Mouse (Mus musculus): Measurements from ENCODE around the gene Dot1l.
A peak's percentile ranks its signal among the peaks of the same experiment; 100 is the strongest.

The Dot1l gene

DNA sequence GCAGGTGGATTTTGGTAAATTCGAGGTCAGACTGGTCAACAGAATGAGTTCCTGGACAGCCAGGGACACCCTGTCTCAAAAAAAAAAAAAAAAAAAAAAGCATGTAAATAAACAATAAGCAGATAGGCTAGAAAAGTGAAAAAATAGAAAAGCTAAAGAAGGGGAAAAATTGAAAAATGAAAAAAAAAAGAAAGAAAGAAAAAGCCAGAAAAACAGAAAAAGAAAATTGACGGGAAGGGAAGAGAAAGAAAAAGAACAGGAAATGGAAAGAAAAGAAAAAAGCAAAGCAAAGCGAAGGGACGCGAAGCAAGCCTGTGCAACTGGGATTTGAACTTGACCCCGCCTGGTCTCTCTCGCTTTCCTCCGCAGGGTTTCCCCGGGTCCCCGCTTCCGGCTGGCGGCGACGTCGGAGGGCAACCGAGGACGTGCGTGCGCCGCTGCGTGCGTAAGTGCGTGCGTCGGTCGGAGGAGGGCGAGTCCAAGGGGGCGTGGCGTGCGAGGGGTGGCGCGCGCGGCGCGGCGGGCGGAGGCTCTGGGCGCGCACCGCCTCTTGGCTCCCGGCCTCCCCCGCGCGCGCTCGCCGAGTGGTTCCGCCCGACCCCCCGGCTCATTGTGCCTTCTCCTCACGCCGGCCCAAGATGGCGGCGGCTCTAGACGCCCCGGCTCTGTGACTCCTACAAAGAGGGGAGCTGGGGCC, at the start of gene Dot1l:
TSS of gene Dot1l (plus strand) at position 613 of the 697 bp plus-strand sequence.
- peak; percentile 98 to 99 for DNase-seq

DNA sequence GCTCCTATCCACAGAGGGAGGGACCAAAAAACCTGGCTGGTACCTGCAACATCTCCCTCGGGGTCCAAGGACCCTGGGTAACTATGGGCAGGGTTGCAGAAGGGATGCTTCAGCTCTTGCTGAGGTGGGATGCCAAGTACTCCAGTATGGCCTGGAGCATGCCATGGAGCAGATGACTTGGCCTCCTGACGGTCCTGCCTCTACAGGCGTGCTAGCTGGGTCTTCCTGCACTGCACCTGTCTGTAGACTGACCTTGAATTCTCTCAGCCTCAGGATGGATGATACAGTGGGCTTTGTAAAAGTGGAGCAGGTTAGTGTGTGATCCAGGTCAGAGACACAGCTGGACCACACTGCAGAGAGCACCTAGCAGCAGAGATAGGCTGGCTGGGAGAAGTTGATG, 49.5 kb upstream of the Dot1l start:
- no peak for DNase-seq

DNA sequence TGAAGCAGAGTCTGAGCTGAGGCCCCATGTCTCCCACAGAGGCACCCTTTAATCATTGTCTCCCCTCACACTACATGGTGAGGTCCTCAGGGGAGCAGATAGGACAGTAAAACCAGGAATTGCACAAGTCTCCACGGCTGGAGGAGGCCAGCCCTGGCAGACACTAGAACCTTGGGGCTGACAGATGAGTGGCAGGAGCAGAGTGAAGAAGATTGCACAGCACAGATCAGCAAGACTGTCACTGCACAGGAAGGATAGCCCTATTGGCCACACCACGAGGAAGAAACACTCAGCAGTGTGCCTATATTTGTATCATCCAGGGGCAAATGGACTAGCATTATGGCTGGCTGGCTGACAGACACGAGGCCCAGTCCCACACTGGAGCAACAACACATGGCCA, 44.2 kb upstream of the Dot1l start:
- DNase-seq, result no peak

DNA sequence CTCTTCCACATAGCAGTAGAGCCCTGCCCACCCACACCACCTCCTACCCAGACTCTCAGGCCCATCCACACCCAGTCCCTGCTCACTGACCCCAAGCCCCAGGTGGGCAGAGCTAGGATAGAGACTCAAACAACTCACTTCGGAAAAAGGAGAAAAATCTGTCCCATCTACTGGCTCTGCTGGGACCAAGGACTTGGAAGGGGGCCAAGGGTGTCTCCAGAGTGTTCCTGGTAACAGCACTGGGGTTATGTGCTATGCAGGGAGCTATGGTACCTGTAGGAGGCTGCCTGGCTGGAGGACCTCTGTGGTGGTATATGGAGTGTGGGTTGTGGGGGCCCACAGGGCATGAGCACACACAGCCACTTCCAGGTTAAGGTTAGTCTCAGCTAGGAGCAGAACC, 37.7 kb upstream of the Dot1l start:
- no peak for DNase-seq

- no peak for DNase-seq
These were observed 27.5 kb upstream of the Dot1l start for GRCm38 (mm10) chr10:80727369-80728127.

- DNase-seq, result peak in 1 of 2 experiments; percentile 54
These were observed 22.4 kb upstream of the Dot1l start for GRCm38 (mm10) chr10:80732611-80733101.

DNA sequence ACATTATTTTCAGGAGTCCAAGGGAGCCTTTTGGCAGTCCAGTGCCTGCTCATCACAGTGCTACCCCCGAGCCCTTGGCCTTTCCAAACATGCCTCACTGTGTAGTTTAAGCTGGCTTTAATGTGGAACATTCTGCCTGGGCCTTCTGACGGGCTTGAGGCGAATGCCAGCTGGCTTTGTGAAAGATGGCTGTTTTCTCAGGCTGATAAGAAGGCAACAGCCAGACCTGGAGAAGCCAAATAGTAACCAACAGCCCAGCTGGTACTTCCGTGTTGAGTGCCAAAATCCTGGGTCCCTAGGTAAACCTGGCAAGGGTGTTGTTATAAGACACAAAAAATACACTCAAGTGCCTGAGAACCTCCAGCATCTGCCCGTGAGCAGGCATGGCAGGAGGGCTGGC, 18.3 kb upstream of the Dot1l start:
- peak; percentile 57 to 65 for DNase-seq

GRCm38 (mm10) chr10:80738657-80739056, 16.3 kb upstream of the Dot1l start:
- no peak for DNase-seq

- DNase-seq, result peak in 1 of 2 experiments; percentile 39
These were observed 13.9 kb upstream of the Dot1l start for GRCm38 (mm10) chr10:80741146-80741545.

- no peak for DNase-seq
These were observed 13.3 kb upstream of the Dot1l start for GRCm38 (mm10) chr10:80741634-80742179.

- peak; percentile 94 to 96 for DNase-seq
These were observed 12.6 kb upstream of the Dot1l start, which contains the start of gene Ap3d1 for GRCm38 (mm10) chr10:80742180-80742978. Gene Ap3d1, minus strand, starts transcription at chr10:80742264.

GRCm38 (mm10) chr10:80744262-80744661, 10.7 kb upstream of the Dot1l start:
- DNase-seq, result no peak

- peak; percentile 88 to 89 for DNase-seq
These were observed 7.6 kb upstream of the Dot1l start for GRCm38 (mm10) chr10:80747410-80747809.

GRCm38 (mm10) chr10:80748609-80749008, 6.4 kb upstream of the Dot1l start:
- no peak for DNase-seq

- peak; percentile 56 to 64 for DNase-seq
These were observed 3.7 kb upstream of the Dot1l start for GRCm38 (mm10) chr10:80751188-80751832.

DNA sequence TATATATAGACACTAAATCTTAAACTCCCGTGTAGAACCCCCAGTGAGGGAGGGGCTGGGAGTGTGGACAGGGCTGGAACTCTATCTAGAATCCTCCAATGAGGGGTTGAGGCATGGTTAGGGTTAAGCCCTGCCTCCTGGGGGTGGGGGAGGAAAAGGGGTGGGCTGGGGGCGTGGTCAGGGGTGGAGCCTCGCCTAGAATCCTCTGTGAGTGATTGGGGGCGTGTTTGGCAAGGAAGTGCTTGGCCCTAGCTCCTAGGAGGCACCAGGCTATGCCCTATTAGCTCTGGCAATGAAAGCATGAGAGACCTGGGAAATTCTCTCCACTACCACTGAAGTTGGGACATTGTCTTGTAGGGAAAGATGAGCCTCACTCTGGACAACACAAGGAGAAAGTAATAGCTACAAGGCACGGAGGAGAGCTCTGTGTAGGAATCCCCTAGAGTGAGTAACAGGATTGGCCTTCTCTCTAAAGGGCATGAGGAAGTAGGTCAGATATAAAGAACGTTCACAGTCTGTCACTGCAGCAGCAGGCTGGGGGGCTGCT, 2.9 kb upstream of the Dot1l start:
- peak; percentile 47 to 59 for DNase-seq

DNA sequence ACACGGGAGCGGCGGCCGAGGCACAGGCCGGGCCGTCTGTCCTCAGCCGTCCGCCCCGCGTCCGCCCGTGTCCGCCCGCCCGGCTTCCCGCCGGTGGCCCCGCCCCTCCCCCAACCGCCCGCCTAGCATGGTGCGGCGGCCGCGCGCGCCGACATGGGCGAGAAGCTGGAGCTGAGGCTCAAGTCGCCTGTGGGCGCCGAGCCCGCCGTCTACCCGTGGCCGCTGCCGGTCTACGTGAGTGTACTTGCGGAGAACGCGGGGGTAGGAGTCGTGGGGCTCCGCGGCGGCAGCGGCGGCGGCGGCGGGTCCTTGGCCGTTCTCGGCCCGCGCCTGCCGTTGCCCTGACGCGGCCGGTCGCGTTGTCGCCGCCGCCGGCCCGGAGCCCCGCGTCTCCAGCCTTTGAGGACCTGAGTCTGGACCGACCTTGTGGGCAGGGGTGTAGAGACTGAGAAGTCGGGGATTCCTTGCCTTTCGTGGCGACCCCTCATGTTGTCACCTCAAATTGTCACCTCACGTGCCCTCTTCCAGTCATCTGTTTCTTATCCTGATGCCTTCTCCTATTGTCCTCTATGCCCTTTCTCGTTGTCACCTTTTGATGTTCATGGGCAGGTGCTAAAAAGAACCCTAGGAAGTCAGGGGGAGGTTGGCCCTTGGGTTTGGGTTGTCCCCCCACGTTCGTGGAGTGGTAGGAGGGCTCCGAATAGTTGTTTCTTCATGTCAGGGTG, 447 bp downstream of the Dot1l start:
- DNase-seq, result no peak

GRCm38 (mm10) chr10:80756099-80756498, 1.1 kb downstream of the Dot1l start:
- no peak for DNase-seq

GRCm38 (mm10) chr10:80756509-80756908, 1.5 kb downstream of the Dot1l start:
- no peak for DNase-seq

GRCm38 (mm10) chr10:80756967-80757366, 2.0 kb downstream of the Dot1l start:
- DNase-seq, result peak; percentile 28 to 45

- peak; percentile 41 to 46 for DNase-seq
These were observed 2.7 kb downstream of the Dot1l start for GRCm38 (mm10) chr10:80757717-80758116.

Data from cerebellum, postnatal 36 days (tissue).